Mouse (Mus musculus) heart, adult 2 months (tissue): ENCODE data around the gene Gm960. TPM values are rescaled to one million over a fixed set of nuclear protein-coding genes. Genes with fewer than 3 reads are reported as not detected.
A peak's percentile ranks its signal among the peaks of the same experiment; 100 is the strongest.

Experiments
- DNase-seq, 2 experiments: peaks; one replicate each; pipeline ENCODE4 v3.0.0; 2021
- H3K27ac ChIP-seq: fragments of 200-600 bp; 2 replicates; pipeline ENCODE4 v1.8.1; 2022
- H3K27me3 ChIP-seq: fragments of 200-500 bp; 2 replicates; pipeline ENCODE4 v1.6.1; 2012; ENCODE audit warnings: mild to moderate bottlenecking, low read length, inconsistent platforms, mixed read lengths; ENCODE audit not compliant: control insufficient read depth, insufficient read depth
- H3K36me3 ChIP-seq: fragments of 200-500 bp; 2 replicates; pipeline ENCODE4 v1.6.1; 2012; ENCODE audit warnings: low read length, inconsistent platforms; ENCODE audit not compliant: control insufficient read depth, insufficient read depth
- H3K4me1 ChIP-seq: fragments of 200-500 bp; 2 replicates; pipeline ENCODE4 v1.6.1; 2011; ENCODE audit warnings: low read length; ENCODE audit not compliant: control insufficient read depth, insufficient read depth
- H3K4me3 ChIP-seq: fragments of 200-600 bp; 2 replicates; pipeline ENCODE4 v1.8.1; 2022
- H3K79me2 ChIP-seq: fragments of 200-500 bp; replicated peaks from 2 replicates; pipeline ENCODE4 v1.6.1; 2012; ENCODE audit warnings: mild to moderate bottlenecking, inconsistent platforms, low read length, moderate library complexity, mixed read lengths; ENCODE audit not compliant: control insufficient read depth, insufficient read depth
- H3K9ac ChIP-seq: fragments of 200-500 bp; 2 replicates; pipeline ENCODE4 v1.6.1; 2012; ENCODE audit warnings: low read depth, mild to moderate bottlenecking, control low read depth, inconsistent platforms, low read length, mixed read lengths
- CTCF ChIP-seq: fragments of 200-600 bp; IDR thresholded peaks from 2 replicates; pipeline ENCODE4 v1.8.1; 2022; ENCODE audit warnings: antibody characterized with exemption, mild to moderate bottlenecking, moderate library complexity
- EP300 ChIP-seq: fragments of 200-500 bp; IDR thresholded peaks from 2 replicates; pipeline ENCODE4 v1.6.1; 2011; ENCODE audit warnings: low read depth, low read length, control low read depth; ENCODE audit not compliant: insufficient read depth
- POLR2A ChIP-seq: fragments of 200-500 bp; IDR thresholded peaks from 2 replicates; pipeline ENCODE4 v1.6.1; 2011; ENCODE audit warnings: mild to moderate bottlenecking, low read depth, low read length, control low read depth; ENCODE audit not compliant: insufficient read depth
- WGBS: fragments of 180-500 bp; shearing (Covaris S2); methylation state at CpG from one replicate; pipeline ENCODE4 v1.1.7; 2018; 5-methylcytosine and 5-hydroxymethylcytosine counted together
- intact Hi-C: fragments of 180-260 bp; cut with DNase I; formaldehyde crosslinking; loops from one replicate; pipeline ENCODE4 v1.15.1; 2025
- polyA plus RNA-seq: library from polyadenylated mRNA; depleted of rRNA; stranded (reverse); fragments of >200 nt; gene quantifications from 2 replicates; pipeline ENCODE4 v1.2.3, GENCODE M21; 2012
- total RNA-seq, 2 experiments: library from RNA; stranded (reverse); gene quantifications; 2 replicates each; pipeline ENCODE4 v1.2.3; 2021

The Gm960 gene
- total and polyA plus RNA-seq, 3 experiments, result not detected

DNA sequence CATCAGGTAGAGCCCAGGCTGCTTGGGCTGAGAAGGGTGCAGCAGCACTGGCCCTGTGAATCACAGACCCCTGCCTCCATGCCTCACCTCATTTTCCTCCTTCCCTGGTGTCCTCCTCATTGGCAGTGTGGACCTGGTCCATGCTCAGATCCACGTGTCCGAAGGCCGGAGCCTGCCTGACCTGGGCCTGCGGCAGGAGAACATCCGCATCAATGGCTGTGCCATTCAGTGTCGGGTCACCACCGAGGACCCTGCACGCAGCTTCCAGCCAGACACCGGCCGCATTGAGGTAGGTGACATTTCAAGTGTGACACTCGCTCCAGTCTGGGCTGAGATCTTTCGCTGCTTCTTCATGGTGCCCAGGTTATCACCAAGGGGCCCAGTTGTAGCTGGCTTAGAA is 91.1 kb downstream of the Gm960 start:
- H3K4me1 ChIP-seq, result no peaks in the 10 kb centered on the region; the same call in 1 of the 2 replicates
- H3K27ac ChIP-seq, result no peak overlapping the region
- no peak overlapping the region for H3K4me3 ChIP-seq
- WGBS, result 91% methylated on average over 12 of the region's 12 CpGs
- H3K79me2 ChIP-seq, result no peaks in the 10 kb centered on the region
- intact Hi-C loops, result no loop called here
- H3K9ac ChIP-seq, result no peak overlapping the region
- no peak for DNase-seq
- no peaks in the 10 kb centered on the region for H3K27me3 ChIP-seq
- H3K36me3 ChIP-seq, result no peaks in the 10 kb centered on the region
- TF ChIP-seq CTCF (no peak), EP300 (no peak), POLR2A (no peak)

DNA sequence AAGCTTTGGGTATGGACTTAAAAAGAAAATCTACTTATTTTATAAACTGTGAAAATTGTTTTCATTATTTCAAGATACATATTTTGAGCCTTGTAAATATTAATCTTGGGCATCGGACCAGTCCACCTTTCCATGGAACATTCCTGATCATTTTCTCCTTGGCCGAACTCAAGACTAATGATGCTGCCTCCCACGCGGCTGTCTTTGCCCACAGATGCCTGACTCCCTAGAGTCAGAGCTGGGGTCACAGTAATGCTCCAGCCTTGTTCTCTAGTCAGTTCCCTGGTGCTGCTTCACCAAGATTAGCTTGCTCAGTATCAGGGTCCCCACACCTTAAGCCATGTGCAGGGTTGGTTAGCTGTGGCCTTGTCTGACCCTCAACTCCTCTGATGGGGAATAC is 92.8 kb downstream of the Gm960 start:
- Histone ChIP-seq H3K36me3 (no peaks in the 10 kb centered on the region), H3K79me2 (no peaks in the 10 kb centered on the region), H3K27me3 (no peaks in the 10 kb centered on the region), H3K9ac (no peak overlapping the region), H3K27ac (no peak overlapping the region), H3K4me3 (no peak overlapping the region), H3K4me1 (no peaks in the 10 kb centered on the region; the same call in 1 of the 2 replicates)
- WGBS, result 80% methylated on average over 4 of the region's 4 CpGs
- intact Hi-C loops, result no loop called here
- no peak for TF ChIP-seq CTCF
- TF ChIP-seq EP300, result no peak
- no peak for TF ChIP-seq POLR2A
- DNase-seq, result no peak

DNA sequence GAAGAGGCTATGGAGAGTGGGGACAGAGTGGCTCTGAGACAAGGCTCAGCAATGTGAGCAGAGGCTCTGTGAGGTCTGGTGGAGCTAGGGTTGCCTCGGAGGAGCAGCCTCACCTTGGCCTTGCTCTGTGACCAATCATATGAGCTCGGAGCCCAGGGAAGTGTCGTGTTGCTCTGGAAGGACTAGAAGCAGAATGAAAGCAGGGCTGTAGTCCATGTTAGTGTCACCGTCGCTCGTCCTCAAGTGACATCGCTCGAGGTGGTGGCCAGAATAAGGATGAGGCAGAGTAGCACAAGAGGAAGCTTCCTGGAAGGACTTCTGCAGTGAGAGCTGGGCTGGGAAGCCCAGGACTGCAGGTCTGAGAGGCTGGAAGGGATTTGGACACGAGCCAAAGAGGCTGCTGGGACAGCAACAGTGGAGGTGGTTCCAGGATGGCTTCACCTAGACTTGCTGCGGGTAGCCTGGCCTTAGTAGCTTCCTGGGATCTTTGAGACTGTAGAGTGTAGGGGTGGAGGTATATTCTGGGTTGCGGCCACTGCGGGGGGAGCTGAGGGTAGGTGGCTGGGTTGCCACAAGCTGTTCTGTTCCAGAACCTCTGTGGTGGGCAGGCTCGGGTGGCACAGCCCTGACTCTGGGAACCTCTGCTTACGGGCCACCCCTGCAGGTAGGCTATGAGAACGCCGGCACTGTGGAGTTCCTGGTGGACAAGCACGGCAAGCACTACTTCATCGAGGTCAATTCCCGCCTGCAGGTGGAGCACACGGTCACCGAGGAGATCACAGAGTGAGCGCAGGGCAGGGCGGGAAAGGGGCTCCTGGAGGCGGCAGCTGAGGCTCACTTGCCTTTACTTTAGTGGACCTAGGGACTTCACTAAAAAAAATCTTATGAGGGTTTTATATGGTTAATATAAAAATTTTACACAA is 94.4 kb downstream of the Gm960 start:
- H3K27me3 ChIP-seq, result no peaks in the 10 kb centered on the region
- H3K36me3 ChIP-seq, result no peaks in the 10 kb centered on the region
- intact Hi-C loops, result no loop called here
- H3K79me2 ChIP-seq, result no peaks in the 10 kb centered on the region
- no peaks in the 10 kb centered on the region for H3K4me1 ChIP-seq
- TF ChIP-seq POLR2A (no peak), CTCF (peak; percentile 62)
- H3K9ac ChIP-seq, result no peak overlapping the region
- no peak overlapping the region for H3K4me3 ChIP-seq
- DNase-seq, result no peak
- no peak overlapping the region for H3K27ac ChIP-seq
- 39% methylated on average over 24 of the region's 24 CpGs for WGBS

DNA sequence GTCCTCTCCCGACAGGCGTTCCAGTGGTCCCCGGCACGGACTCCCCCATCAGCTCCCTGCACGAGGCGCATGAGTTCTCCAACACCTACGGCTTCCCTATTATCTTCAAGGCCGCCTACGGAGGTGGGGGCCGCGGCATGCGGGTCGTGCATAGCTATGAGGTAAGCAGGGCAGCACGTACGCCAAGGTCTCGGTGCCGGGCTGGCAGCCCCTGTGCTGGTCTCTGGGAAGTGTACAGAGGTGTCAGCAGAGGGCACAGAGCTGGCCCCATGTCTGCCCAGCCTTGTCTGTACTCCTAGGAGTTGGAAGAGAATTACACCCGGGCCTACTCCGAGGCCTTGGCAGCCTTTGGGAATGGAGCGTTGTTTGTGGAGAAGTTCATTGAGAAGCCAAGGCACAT is 96.0 kb downstream of the Gm960 start:
- no peak for DNase-seq
- no peak for TF ChIP-seq CTCF
- no peak for TF ChIP-seq EP300
- TF ChIP-seq POLR2A, result no peak
- intact Hi-C loops, result no loop called here
- Histone ChIP-seq H3K4me3 (no peak overlapping the region), H3K79me2 (no peaks in the 10 kb centered on the region), H3K27ac (no peak overlapping the region), H3K36me3 (no peaks in the 10 kb centered on the region), H3K4me1 (no peaks in the 10 kb centered on the region), H3K9ac (no peak overlapping the region), H3K27me3 (no peaks in the 10 kb centered on the region)
- 82% methylated on average over 20 of the region's 20 CpGs for WGBS

DNA sequence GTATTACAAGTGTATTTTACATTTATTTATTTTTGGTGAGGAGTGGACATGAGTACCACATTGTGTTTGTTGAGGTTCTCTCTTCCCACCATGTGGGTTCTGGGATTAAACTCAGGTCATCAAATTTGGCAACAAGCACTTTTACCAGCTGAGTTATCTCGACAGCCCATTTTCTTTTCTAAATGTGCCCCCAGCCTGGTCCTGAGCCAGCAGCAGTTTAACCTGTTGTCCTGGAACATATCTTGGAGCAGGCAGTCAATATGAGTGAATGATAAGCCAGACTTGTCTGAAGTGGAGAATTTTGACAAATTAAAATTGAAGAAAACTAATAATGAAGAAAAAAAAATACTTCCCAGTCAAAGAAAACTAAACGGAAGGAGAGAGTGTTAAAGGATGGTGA is 102.4 kb downstream of the Gm960 start:
- TF ChIP-seq EP300 (no peak), CTCF (no peak), POLR2A (no peak)
- 71% methylated on average over 2 of the region's 2 CpGs for WGBS
- DNase-seq, result no peak

DNA sequence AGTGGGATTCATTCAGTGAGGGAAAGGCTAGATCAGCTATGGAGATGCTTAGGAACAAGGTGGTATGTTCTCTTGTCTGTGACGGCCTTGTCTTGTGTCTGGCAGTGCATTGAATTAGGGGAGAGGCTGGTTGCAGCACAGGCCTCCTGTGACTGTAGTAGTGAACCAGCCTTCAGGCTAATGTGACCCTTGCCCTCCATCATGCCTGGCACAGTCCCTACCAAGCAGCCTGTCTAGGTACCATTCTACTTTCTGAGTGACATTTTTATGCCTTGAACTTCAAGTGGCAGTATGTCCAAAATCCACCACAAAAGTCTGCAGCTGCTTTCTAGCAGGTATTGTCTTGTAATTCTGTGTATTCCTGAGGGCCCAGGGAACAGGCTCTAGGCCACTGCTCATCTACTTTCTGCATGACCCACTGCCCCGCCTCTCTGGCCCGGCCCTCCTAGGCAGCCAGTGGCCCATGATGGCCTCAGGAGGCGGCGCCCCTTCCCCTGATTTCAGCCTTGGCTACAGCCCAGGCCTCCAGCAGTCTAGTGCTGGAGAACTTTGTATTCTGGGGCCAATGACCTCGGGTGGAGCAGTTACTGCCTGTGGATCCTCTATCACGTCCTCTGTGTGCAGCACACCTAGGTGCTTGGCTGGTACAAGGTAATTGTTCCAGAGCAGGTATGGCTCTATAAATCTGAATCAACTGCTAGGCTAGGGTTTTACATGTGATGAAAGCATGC is 104.5 kb downstream of the Gm960 start:
- intact Hi-C loops, result no loop called here
- no peak for DNase-seq
- Histone ChIP-seq H3K9ac (no peak overlapping the region), H3K79me2 (no peaks in the 10 kb centered on the region), H3K36me3 (no peaks in the 10 kb centered on the region), H3K27me3 (no peaks in the 10 kb centered on the region), H3K4me3 (no peak overlapping the region), H3K27ac (no peak overlapping the region), H3K4me1 (no peaks in the 10 kb centered on the region)
- 57% methylated on average over 7 of the region's 7 CpGs for WGBS
- TF ChIP-seq POLR2A (no peak), CTCF (no peak), EP300 (no peak)

More for the DNA sequence above, 102.4 kb downstream of the Gm960 start:
- H3K27ac ChIP-seq, result no peak overlapping the region
- H3K4me3 ChIP-seq, result no peak overlapping the region
- intact Hi-C loops, result no loop called here
- H3K9ac ChIP-seq, result no peak overlapping the region
- no peaks in the 10 kb centered on the region for H3K36me3 ChIP-seq
- H3K79me2 ChIP-seq, result no peaks in the 10 kb centered on the region
- H3K27me3 ChIP-seq, result no peaks in the 10 kb centered on the region
- H3K4me1 ChIP-seq, result no peaks in the 10 kb centered on the region
